Comparison of ENCODE assay signal across 8 mouse cellular contexts in genomic region chr8:107031577-107032090, GRCm38 (mm10). TPM values are rescaled to one million over a fixed set of nuclear protein-coding genes. Genes with fewer than 3 reads are reported as not detected.
A peak's percentile ranks its signal among the peaks of the same experiment; 100 is the strongest.
DNase-seq lines count a peak whose midpoint lies in the region; ATAC-seq and TF ChIP-seq lines count a peak whose summit lies in the region.

No protein-coding gene starts in this region.

- peak overlapping the region; percentile 85 for H3K9ac ChIP-seq in forebrain, embryonic 16.5 days (replicated peaks; ENCODE audit: low read depth, low read length)
- peak overlapping the region; percentile 95 for H3K9ac ChIP-seq in lung, postnatal 0 days (replicated peaks; ENCODE audit: low read depth)

- peaks cover 2% of the 10 kb centered on the region; the same call in 1 of the 2 replicates for H3K36me3 ChIP-seq in forebrain, embryonic 16.5 days (ENCODE audit: control insufficient read depth, insufficient read depth)
- 0 out of 2 replicates have a peak, but pooled peaks cover 5% of the 10 kb centered on the region for H3K36me3 ChIP-seq in lung, postnatal 0 days (ENCODE audit: insufficient read depth, low read length)

- intact Hi-C loops in left cerebral cortex, adult 2 months (cut with DNase I) = no loop called here
- intact Hi-C loops in left cerebral cortex, postnatal 10 days (cut with DNase I) = no loop called here

- peaks cover 18% of the 10 kb centered on the region for H3K4me1 ChIP-seq in forebrain, embryonic 16.5 days (replicated peaks; ENCODE audit: control insufficient read depth, insufficient read depth, low read length)
- H3K4me1 ChIP-seq in lung, postnatal 0 days (ENCODE audit: insufficient read depth, low read depth, low read length) = peaks cover 6% of the 10 kb centered on the region; the same call in 1 of the 2 replicates

- ATAC-seq in activated CD4-positive, CD25-positive, alpha-beta regulatory T cell, adult 4 months = peak; percentile 20
- no peak; the same call in 1 of the 2 replicates for ATAC-seq in forebrain, embryonic 16.5 days
- peak; percentile 4; the same call in 1 of the 2 replicates for ATAC-seq in lung, postnatal 0 days

- no peak for TF ChIP-seq CTCF in left cerebral cortex, adult 2 months (IDR thresholded peaks at IDR 0.05)
- TF ChIP-seq CTCF in lung, postnatal 0 days (IDR thresholded peaks at IDR 0.05) = 0 out of 2 replicates have a peak, but pooled peaks have one; percentile 3

- TF ChIP-seq EP300 in lung, postnatal 0 days (IDR thresholded peaks at IDR 0.05) = no peak

- H3K4me3 ChIP-seq in left cerebral cortex, adult 2 months = peak overlapping the region; percentile 94
- H3K4me3 ChIP-seq in forebrain, embryonic 16.5 days (replicated peaks; ENCODE audit: low read length) = peak overlapping the region; percentile 85
- peak overlapping the region; percentile 88 for H3K4me3 ChIP-seq in lung, postnatal 0 days (ENCODE audit: low read depth, low read length)

- H3K27ac ChIP-seq in left cerebral cortex, adult 2 months = peak overlapping the region; percentile 79
- peak overlapping the region; percentile 72 for H3K27ac ChIP-seq in forebrain, embryonic 16.5 days (ENCODE audit: low read length)
- H3K27ac ChIP-seq in lung, postnatal 0 days (ENCODE audit: low read length) = peak overlapping the region; percentile 87

- no peak for DNase-seq in left cerebral cortex, adult 2 months (ENCODE audit: extremely low spot score in 1 of 2, low spot score in 2 of 2)
- no peak for DNase-seq in left cerebral cortex, postnatal 10 days (ENCODE audit: extremely low spot score in 1 of 2, low spot score in 2 of 2)
- peak; percentile 44 for DNase-seq in lung, postnatal 0 days (ENCODE audit: low spot score)
- DNase-seq in ovary, postnatal 36 days (ENCODE audit: low spot score) = no peak
- no peak for DNase-seq in frontal cortex, postnatal 36 days (ENCODE audit: low spot score in 2 of 2)
- DNase-seq in layer of hippocampus, postnatal 36 days = no peak

- peak overlapping the region; percentile 62 for H3K4me2 ChIP-seq in forebrain, embryonic 16.5 days (ENCODE audit: low read length)
- H3K4me2 ChIP-seq in lung, postnatal 0 days (replicated peaks; ENCODE audit: low read depth, low read length) = peak overlapping the region; percentile 81

- no peaks in the 10 kb centered on the region for H3K9me3 ChIP-seq in forebrain, embryonic 16.5 days (ENCODE audit: control insufficient read depth, low read length)
- no peaks in the 10 kb centered on the region for H3K9me3 ChIP-seq in lung, postnatal 0 days (ENCODE audit: low read length)

- no peaks in the 10 kb centered on the region for H3K27me3 ChIP-seq in forebrain, embryonic 16.5 days (replicated peaks; ENCODE audit: control insufficient read depth, insufficient read depth, low read length)
- H3K27me3 ChIP-seq in lung, postnatal 0 days (replicated peaks; ENCODE audit: insufficient read depth, low read length) = no peaks in the 10 kb centered on the region

- WGBS in forebrain, embryonic 16.5 days = under 1% methylated on average over 40 of the region's 40 CpGs
- WGBS in lung, postnatal 0 days = 0% methylated on average over 25 of the region's 40 CpGs

RNA-seq across cellular contexts. Expression of gene Vps4a, which starts 0.6 kb away (rescaled TPM):
- total RNA-seq in left cerebral cortex, adult 2 months (2021) = 100 to 1,000 TPM; 107 to 132 TPM
- 100 to 1,000 TPM; 130 to 143 TPM for total RNA-seq in left cerebral cortex, postnatal 10 days (2021)
- 10 to 100 TPM; 32.8 to 33.1 TPM for polyA plus RNA-seq in activated CD4-positive, CD25-positive, alpha-beta regulatory T cell, adult 4 months (2017; shearing (Covaris generic))
- 153 and 158 TPM in 2 replicates for polyA plus RNA-seq in forebrain, embryonic 16.5 days (2015; fragmentation: Nextera tagmentation; extraction: Ambion mirVana)
- polyA plus RNA-seq in lung, postnatal 0 days (2015; fragmentation: Nextera tagmentation; extraction: Ambion mirVana) = 59.0 and 59.6 TPM in 2 replicates
- 100 to 1,000 TPM; 107 to 108 TPM for total RNA-seq in layer of hippocampus, postnatal 36 days (2021)

RNA-seq across cellular contexts. Expression of gene Pdf, which starts 16.8 kb away (rescaled TPM):
- total RNA-seq in left cerebral cortex, adult 2 months (2021) = 10 to 100 TPM; 24.4 to 25.9 TPM
- total RNA-seq in left cerebral cortex, postnatal 10 days (2021) = 10 to 100 TPM; 25.5 to 25.8 TPM
- 1 to 10 TPM; 3.8 to 4.9 TPM for polyA plus RNA-seq in activated CD4-positive, CD25-positive, alpha-beta regulatory T cell, adult 4 months (2017; shearing (Covaris generic))
- 37.1 and 38.4 TPM in 2 replicates for polyA plus RNA-seq in forebrain, embryonic 16.5 days (2015; fragmentation: Nextera tagmentation; extraction: Ambion mirVana)
- 26.7 and 27.3 TPM in 2 replicates for polyA plus RNA-seq in lung, postnatal 0 days (2015; fragmentation: Nextera tagmentation; extraction: Ambion mirVana)
- 10 to 100 TPM; 27.9 to 31.1 TPM for total RNA-seq in layer of hippocampus, postnatal 36 days (2021)

RNA-seq across cellular contexts. Expression of gene Cog8, which starts 24.9 kb away (rescaled TPM):
- 10 to 100 TPM; 24.9 to 27.8 TPM for total RNA-seq in left cerebral cortex, adult 2 months (2021)
- 10 to 100 TPM; 26.2 to 28.0 TPM for total RNA-seq in left cerebral cortex, postnatal 10 days (2021)
- polyA plus RNA-seq in activated CD4-positive, CD25-positive, alpha-beta regulatory T cell, adult 4 months (2017; shearing (Covaris generic)) = 10 to 100 TPM; 10.8 to 11.4 TPM
- polyA plus RNA-seq in forebrain, embryonic 16.5 days (2015; fragmentation: Nextera tagmentation; extraction: Ambion mirVana) = 39.1 and 39.3 TPM in 2 replicates
- 24.3 and 25.9 TPM in 2 replicates for polyA plus RNA-seq in lung, postnatal 0 days (2015; fragmentation: Nextera tagmentation; extraction: Ambion mirVana)
- total RNA-seq in layer of hippocampus, postnatal 36 days (2021) = 10 to 100 TPM; 28.3 to 31.1 TPM

RNA-seq across cellular contexts. Expression of gene Nip7, which starts 25.0 kb away (rescaled TPM):
- 10 to 100 TPM; 40.9 to 42.4 TPM for total RNA-seq in left cerebral cortex, adult 2 months (2021)
- 10 to 100 TPM; 61.0 to 62.3 TPM for total RNA-seq in left cerebral cortex, postnatal 10 days (2021)
- 10 to 100 TPM; 67.9 to 87.2 TPM for polyA plus RNA-seq in activated CD4-positive, CD25-positive, alpha-beta regulatory T cell, adult 4 months (2017; shearing (Covaris generic))
- 76.7 and 80.5 TPM in 2 replicates for polyA plus RNA-seq in forebrain, embryonic 16.5 days (2015; fragmentation: Nextera tagmentation; extraction: Ambion mirVana)
- polyA plus RNA-seq in lung, postnatal 0 days (2015; fragmentation: Nextera tagmentation; extraction: Ambion mirVana) = 33.5 and 37.3 TPM in 2 replicates
- total RNA-seq in layer of hippocampus, postnatal 36 days (2021) = 10 to 100 TPM; 44.9 to 47.9 TPM

RNA-seq across cellular contexts. Expression of gene Tmed6, which starts 33.8 kb away (rescaled TPM):
- not detected for total RNA-seq in left cerebral cortex, adult 2 months (2021)
- total RNA-seq in left cerebral cortex, postnatal 10 days (2021) = not detected
- not detected for polyA plus RNA-seq in activated CD4-positive, CD25-positive, alpha-beta regulatory T cell, adult 4 months (2017; shearing (Covaris generic))
- polyA plus RNA-seq in forebrain, embryonic 16.5 days (2015; fragmentation: Nextera tagmentation; extraction: Ambion mirVana) = not detected in 2 replicates
- polyA plus RNA-seq in lung, postnatal 0 days (2015; fragmentation: Nextera tagmentation; extraction: Ambion mirVana) = 2.3 and 2.4 TPM in 2 replicates
- not detected for total RNA-seq in layer of hippocampus, postnatal 36 days (2021)
